Mouse (Mus musculus) cerebellum, adult 11 months (tissue): Measurements from ENCODE around the gene Tmem19.
A peak's percentile ranks its signal among the peaks of the same experiment; 100 is the strongest.
"Not testable (repeated sequence)": the region's sequence is repeated elsewhere in the genome, so short reads cannot be mapped to it uniquely, and the experiment has no call there.

Experiments
- DNase-seq: peaks from one replicate; pipeline ENCODE4 v3.0.0; 2022

Tmem19 gene

DNA sequence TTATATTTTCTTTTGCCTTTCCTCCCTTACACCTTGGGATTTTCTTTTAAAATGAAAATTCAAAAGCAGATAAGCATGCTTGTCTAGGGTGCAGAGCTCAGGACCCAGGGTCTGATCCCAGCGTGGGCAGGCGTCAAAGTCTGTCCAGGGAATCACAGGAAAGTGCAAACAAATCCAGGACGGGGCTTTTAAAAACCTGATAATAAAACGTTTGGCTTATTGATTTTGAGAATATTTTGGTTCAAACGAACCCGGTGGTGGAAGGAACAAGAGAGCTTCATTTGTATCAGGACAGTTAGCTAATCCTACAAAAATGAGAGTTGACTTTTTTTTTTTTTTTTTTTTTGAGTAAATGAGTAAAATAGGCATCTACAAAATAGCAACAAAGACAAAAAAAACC lies 14.2 kb downstream of the Tmem19 start:
- DNase-seq = no peak

DNA sequence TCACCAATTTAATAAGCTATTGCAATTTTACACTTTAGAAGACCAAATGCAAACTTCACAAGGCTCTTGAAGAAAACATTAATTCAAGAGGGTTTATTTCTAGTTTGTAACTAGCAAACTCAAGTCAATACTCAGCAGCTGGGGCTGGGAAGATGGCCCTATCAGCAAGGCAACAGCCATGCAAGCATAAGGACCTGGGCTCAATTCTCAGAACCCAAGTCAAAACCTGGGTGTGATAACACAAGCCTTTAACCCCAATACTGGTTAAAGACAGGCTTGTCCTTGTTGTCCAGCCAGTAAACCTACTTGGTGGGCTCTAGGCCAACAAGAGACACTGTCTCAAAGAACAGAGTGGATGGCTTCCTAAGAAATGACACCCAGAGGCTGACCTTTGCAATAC lies 15.9 kb downstream of the Tmem19 start:
- no peak for DNase-seq

DNA sequence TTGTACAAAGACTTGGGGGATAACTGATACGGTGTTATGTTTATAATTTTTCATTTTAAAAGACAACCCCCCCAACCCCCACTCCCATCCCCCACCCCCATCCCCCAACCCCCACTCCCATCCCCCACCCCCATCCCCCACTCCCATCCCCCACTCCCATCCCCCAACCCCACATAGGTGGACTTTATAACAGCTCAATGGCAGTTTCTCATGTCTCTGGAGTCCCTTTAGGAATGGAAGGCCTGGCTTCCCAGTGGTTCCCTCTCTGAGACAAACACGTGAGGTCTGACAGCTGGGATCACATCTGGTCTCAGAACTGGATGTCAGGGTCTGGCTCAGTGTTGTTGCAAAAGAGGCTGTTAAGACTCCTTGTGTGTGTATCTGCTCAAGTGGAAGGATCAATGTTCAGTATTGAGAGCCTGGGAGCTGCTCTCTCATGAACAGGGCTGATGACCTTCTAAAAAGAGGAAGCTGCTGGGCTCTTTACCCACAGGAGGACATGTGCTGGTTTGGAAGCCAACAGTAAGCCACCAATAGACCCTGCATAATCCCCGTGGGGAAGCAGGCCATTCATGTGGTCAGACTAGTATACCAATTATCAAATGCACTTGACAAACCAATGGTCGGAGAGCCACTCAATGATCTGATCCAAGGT lies 19.4 kb downstream of the Tmem19 start:
- no peak for DNase-seq

DNA sequence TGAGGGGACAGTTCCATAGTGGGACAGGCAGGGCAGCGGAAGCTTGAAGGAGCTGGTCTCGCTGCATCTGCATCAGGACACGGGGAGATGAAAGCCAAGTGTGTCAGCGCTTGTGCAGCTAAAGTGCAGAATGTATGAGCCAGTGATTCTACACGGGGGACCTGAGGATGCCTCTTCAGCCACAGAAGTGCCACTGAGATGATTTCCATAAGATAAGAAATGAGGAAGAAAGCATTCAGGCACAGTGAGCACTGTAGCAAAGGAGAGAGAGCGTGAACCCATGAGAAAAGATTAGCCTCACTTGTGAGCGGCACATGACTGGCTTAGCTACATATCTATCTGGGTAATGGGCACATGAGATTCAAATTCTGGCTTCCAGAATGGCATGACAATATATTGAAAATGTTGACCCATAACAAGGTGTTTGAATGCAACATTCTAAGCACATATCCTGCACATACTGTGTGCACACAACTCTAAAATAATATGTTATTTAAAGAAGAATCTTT lies 22.4 kb downstream of the Tmem19 start:
- no peak for DNase-seq

DNA sequence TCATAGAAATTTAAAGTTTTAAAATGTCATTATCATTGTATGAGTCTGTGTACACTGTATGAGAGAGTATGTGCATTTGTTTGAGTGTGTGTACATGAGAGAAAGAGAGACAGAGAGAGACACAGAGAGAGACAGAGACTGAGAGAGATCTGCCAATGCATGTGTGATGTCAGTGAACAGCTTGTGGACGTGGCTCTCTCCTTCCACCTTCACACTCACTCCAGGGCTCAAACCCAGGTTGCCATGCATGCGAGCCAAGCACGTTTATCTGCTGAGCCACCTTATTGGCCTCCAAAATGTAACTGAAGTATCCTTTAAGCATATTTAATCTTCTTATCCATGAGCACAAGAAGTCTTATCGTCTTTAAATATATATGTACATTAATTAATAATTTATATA lies 25.4 kb downstream of the Tmem19 start:
- no peak for DNase-seq

DNA sequence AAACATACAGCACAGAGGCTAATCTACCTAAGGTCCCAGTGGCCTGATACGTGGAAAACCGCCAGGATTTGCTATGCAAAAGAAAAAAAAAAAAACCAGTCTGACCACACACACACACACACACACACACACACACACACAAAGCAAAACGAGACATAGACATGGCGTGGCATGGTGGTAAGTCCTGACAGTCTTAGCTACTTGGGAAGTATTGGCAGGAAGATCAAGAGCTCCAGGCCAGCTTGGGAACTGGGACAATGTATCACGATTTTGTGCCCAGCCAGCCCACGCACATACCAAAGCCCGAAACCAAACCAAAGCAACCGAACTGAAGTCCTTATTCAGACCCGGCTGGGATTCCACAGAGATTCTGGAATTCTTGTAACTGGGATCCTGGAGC lies 28.8 kb downstream of the Tmem19 start:
- no peak for DNase-seq

DNA sequence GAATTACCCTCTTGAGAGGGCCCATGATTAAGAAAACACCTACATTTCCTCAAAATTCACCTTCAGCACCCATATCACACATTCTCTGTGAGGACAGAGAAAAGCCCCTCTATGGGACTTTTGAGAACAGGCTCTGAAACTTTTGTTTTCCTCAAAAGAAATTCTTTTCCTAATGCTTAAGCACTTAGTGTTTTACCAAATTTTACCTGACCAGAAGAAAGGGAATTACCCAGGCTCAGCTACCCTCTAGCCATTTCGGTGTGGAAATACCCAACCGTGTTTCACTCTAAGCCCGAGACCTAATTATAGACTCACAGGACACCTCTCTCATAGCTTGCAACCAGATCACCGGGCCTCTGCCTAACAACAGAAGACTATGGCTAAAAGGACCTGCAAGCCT lies 29.3 kb downstream of the Tmem19 start:
- DNase-seq = no peak

DNA sequence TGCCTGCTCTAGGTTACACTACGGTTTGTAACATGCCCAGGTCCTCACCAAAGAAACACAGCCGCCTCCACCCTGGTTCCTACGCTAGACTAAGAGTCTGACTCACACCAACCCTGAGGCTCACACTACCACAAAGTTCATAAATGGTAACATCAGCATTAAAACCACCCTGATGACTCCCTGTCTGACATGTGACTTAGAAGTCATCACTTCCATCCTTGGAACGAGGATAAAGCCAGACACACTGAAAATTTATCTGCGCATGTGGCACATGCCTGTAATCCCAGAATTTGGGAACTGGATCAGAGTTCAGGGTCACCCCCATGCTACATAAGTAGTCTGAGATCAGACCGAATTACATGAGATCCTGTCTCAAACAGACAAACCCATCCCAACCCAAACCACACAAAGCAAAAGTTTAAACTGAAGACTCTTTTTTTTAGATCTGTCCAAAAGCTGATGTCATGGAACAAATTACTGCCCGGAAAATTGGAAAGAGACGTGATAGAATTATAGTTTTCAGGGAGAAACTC lies 29.8 kb downstream of the Tmem19 start:
- DNase-seq = no peak

DNA sequence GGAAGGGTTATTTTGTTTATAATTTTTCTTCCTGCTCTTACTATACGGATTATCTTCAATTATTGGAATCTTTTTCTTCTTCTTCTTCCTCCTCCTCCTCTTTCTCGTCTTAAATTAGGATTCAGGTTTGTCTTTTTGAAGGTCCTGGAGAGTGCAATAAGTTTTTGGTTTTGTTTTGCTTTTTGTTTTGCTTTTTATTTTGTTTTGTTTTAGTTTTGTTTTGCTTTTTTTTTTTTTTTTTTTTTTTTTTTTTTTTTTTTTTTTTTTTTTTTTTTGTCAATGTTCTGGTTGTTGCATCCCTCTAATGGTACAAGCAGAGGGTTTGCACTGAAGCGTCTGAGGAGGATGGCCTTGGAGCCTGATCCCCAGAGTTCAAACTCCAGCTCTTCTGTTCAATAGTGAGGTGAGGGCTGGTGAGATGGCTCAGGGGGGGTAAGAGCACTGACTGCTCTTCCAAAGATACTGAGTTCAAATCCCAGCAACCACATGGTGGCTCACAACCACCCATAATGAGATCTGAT lies 33.2 kb downstream of the Tmem19 start:
- no peak for DNase-seq

DNA sequence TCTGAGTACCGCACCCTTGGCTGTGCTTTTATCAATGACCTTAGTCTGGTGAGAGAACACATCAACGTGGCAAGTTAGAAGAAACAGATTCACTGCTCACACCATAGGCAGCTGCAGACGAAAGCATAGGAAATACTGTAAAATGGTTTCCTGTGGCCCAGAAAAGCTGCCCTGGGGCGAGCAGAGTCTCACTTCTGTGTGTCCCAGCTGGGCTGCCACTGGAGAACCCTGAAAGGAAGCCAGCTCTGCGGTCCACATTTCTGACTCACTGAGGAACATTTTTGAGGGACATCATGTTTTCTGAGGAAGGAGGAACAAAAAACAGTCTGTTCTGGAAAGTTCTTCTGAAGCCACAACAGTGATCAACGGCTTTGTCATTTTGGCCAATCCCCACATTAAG lies 33.8 kb downstream of the Tmem19 start:
- no peak for DNase-seq

DNA sequence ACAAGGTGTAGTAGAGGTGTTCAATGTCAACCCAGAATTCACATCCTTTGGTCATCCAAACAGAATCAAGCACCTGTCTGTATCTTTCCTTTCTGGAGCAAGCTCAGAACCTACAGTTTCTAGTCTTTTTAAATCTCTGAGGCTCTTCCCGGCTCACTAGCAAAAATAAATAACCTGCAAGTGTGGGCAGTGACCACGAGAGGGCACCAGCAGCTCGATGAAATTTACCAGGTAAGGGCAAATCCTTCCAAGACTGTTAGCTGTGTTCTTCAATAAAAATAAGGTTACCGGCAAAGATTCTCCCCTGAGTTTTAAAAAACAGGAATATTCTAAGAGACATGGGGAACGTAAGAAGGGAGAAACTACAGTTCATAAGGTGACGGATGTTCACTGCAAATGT lies 39.0 kb downstream of the Tmem19 start:
- DNase-seq = peak; percentile 65

DNA sequence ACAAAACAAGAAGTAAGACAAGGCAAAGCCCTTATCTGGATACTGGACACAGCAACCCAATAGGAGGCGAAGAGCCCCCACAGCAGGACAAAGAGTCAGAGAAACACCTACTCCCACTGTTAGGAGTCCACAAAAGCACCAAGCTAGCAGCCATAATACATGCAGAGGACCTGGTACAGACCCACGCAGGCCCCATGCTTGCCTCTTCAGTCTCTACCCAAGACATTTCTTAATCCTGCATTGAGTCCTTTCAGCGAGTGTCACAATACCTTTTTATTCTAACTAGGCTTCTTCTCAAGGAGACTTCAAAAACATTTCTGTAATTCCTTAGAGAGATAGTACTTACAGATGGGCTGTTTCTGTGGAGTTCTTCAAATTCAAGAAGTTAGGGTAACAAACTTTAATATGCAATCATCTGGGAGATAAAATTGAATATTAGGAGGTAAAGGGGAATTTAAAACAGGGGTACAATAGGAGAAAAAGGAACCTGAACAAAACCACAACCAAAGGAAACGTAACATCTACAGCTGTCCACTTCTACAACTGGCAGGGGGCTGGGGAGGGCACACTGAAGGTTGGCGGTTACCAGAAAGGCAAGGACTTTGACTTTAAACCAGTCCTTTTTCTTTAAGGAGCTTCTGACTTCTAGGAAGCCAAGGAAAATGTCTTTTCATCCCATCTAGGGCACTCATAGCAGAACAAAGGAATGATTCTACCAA lies 40.8 kb downstream of the Tmem19 start:
- no peak for DNase-seq

DNA sequence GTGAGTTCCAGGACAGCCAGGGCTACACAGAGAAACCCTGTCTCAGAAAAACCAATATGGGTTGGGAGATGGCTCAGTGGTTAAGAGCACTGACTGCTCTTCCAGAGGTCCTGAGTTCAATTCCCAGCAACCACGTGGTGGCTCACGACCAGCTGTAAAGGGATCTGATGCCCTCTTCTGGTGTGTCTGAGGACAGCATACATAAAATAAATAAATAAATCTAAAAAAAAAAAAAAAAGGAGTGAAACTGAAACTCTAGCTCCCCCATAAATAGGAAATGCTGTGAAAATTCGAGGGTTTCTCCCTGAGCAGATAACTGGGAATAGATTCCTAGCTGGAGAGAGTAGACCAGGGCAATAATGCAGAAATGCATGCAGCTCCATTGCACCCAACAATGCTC lies 43.9 kb downstream of the Tmem19 start:
- DNase-seq = not testable (repeated sequence)

DNA sequence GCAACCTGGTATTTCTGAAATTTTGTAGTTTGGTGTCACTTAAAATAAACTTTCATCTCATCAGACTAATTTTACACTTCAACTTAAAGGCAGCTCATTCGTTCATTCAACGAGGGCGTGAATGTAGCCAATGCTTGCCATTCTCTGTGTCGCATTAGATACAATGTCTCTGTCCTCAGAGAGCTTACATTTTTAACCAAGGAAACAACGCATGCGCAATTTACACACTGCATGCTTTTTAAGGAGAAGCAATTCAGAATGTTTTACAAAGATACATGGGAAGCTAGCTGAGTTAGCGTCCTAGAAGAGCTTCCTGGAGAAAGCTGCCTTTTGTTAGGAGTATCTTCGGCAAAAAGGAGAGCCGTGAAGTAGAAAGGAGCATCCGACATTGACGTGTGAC lies 46.0 kb downstream of the Tmem19 start:
- DNase-seq = no peak

DNA sequence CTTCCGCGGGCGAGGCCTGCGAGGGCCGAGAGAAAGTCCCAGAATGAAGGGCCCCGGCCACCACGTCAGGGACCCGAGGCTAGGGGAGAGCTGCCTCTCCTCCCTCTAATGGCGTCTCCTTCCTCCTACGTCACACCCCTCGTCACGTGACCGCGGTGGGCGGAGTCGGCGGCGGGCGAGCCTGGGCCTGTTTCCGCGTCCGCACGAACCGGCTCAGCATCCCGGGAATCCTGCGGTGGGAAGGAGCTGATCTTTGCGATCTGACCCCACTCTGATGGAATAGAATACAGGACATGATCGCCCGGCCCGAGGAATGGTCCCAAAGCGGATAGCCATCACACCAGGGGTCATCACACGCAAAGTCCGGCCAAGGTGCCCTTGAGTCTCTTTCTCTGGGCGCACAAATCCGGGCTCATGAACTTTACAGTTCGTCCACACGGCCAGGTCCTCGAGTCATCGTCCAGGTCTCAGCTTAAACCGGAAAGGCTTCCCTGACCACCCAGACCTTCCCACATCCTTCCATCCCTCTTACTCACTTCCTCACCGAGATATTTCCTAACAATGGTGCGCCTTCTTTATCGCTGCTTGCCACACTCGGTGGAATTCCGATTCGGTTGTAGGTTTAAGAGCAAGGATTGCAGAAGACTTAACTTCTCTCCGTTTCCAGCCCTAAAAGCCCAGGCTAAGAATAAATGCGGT lies 46.7 kb downstream of the Tmem19 start, which contains the start of gene Rab21:
Rab21 (minus strand) TSS at position 122 of the 699 bp plus-strand sequence.
- DNase-seq = peak; percentile 98

DNA sequence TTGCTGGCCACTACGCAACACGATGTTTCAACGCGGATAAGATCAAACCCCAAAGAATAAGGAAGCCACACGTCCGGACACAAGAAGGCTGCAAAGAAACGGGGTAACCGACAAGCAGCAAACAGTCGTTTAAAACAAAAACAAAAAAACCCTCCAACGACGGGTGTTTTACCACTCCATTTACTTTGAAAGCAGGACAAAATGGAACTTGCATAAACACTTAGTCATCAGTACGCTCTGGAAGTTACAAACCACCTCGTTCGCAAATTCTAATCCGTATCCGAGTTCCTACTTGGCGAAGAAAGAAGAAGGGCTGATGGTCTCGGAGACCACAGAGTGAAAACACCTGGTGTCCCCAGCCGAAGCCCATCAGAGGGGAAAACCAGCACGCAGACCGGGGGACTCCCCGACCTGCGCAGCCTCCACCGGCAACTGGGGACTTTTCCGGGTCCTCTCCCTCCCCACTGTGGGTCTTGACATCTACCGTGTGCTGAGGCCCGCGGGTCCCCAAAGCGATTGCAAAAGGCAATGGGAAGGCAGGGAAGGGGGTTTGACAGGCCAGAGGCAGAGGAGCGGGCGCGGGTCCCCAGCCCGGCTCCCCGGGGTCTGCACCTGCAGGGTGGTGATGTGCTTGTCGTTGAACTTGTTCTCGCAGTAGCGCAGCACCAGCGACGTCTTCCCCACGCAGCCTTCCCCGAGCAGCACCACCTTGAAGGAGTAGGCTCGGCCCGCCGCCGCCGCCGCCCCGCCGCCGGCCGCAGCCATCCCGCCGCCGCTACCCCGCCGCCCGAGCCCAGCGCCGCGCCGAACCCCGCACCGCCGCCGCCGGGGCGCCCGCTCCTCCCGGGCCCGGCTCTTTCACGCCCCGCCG lies 47.5 kb downstream of the Tmem19 start:
- no peak for DNase-seq

DNA sequence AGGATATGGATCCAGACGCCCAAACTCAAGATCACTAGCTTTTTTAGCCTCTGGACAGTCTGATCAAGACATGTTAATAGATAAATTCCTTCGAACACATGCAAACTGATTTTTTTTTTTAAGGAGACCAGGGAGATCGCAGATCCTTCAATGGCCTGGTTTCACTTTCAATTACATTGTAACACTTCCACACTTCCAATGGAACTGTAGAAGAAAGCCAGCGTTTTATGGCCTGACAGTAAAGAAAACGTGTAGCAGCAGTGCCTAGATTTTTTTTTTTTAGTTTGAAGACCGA lies 48.1 kb downstream of the Tmem19 start:
- DNase-seq = no peak

DNA sequence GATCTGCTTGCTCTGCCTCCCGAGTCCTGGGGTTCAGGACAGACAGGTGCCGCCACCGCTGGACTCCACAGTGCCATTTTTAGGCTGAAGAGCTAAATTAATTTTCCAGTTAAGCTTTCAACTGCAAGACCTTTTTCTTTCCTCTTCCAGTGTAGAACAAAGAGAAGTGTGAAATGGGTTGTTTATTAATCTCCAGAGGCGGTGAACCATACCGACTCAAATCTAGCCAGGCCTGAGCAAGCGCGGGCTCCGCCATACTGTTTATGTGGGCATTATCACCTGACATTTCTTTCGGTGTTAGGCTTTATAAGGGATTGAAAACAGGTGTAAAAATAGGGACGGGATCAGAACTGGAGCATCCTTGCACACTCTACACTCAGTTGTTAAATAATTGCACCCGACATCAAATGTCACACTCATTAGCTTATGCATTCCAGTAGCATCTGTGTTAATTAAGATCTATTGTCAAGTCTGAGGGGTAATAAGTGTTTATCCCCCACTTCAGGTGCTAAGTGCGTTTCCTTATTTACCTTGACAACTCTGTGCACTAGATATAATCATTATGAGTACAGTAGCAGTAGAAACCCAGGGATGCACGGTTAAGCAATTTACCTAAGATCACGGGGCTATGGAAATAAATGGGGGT lies 48.5 kb downstream of the Tmem19 start:
- no peak for DNase-seq

DNA sequence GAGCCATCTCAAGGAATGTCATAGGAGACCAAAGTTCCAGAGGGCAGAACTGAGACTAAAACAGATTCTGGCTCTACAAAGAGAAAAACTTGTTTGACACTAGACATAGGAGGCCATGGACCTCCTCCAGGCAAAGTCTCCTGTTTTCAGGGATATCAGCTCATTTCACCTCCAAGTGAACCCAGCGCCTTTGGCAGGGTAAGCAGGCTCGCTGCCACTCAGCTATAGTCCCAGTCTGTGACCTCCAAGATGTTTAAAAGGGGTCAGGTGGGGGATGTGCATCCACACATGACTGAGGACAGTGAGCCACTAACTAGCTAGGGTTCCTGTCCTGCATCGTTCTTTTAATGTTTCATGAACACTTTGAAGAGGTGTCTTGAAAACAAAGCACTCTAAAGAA lies 49.6 kb downstream of the Tmem19 start:
- DNase-seq = no peak

DNA sequence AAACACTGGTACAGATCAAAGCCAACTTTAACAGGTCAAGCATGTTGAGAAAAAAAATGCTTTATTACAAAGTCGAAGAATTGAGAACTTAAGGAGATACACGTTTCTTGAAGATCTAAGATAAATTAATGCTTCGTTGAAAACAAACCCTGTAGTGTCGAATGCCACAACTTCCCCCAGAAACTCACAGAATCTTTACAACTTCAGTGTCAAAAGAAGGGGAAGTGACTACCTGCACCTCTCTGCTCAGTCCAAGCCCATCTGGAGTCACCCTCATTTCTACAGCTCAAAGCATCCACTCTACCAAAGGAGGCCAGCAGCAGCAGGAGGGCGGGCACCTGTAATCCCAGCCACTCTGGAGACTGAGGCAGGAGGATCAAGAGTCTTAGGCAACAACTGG lies 50.1 kb downstream of the Tmem19 start:
- no peak for DNase-seq

DNA sequence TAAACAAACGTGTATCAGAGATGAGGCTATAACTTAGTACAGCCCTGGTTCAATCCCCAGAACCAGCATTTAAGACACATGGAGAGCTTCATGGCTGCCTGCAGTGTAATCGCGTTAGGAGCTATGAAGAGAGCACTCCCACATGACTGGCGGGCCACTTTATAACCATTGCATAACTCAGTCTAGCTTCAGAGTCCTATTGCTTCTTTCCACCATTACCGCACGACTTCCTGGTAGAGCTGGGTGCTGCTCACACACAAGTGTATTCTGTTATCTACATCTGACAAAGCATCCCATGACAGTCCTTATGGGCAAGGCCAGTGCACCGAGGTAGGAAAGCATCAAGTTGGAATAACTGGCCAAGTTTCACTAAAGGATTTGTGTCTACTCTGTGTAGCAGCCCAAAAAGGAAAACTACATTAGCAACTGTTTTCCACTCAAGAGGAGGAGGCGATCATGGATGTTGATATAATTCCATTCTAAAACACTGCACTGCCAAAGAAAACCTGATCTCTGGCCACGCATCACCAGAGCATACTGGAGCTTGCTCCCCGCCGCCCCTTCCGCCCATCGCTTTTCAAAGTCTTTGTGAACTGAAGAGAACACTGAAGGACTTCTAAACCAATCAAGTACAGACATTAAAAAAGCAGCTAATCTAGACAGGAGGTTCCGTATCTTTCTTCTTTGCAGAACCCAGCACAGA lies 50.9 kb downstream of the Tmem19 start:
- DNase-seq = no peak

DNA sequence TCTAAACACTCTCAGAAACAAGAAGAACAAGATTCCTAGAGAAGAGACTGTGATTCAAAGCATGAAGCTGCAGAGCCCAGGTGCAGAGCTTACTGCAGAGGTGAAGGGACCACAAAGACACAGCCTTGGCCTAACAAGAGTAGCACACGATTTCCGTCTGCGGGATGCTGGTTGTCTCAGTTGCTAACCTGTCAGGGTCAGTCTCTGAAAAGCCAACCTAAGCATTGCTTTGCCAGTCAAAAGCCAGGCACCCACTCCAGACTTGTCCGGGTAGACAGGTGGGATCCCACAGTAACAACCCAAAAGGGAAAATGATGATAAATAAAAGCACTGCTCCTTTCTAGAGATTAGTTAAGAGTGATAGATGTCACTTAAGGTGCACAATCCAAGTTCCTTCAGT lies 53.1 kb downstream of the Tmem19 start:
- DNase-seq = no peak
